Mouse (Mus musculus) left cerebral cortex, adult 9 months (tissue): Measurements from ENCODE around the gene Irak3.
"Not testable (repeated sequence)": the region's sequence is repeated elsewhere in the genome, so short reads cannot be mapped to it uniquely, and the experiment has no call there.

Source experiments
- DNase-seq, 2 experiments: peaks; one replicate each; pipeline ENCODE4 v3.0.0; 2022; ENCODE audit warnings: low spot score in 2 of 2

Irak3 gene

DNA sequence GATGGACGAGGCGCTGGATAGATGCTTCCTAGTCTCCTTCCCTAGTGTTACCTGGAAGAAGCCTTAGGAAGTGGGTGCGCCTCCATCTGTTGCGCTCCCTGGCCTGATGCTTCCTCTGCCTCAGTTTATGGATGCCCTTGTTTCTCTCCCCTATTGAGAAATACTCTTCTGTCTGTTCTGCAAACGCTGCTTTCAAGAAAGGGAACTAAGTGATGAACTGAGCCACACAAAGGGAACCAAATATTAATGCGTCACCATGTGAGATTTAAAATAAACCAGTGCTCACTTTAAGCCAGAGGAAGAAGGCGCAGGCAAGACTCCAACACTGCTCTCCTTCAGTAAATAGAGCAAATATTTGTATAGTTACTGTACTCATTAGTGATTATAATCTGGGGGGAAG lies 38.4 kb downstream of the Irak3 start:
- DNase-seq = no peak

DNA sequence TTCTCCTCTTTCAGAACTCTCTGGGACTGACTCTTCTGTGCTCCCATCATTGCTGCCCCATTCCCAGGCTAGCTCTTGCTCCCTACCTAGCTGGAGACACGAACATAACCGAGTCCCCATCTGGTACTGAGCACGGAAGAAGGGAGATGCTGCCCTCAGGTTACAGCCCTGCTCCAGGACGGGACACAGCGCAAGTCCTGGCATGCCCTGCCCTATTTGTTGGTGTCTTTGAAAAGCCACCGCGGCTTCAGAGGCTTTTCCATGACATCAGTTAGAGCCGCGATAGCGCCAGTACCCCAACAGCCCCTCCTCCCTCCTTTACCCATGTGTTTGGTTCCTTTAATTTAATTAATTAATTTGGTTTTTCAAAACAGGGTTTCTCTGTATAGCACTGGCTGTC lies 39.1 kb downstream of the Irak3 start:
- no peak for DNase-seq

DNA sequence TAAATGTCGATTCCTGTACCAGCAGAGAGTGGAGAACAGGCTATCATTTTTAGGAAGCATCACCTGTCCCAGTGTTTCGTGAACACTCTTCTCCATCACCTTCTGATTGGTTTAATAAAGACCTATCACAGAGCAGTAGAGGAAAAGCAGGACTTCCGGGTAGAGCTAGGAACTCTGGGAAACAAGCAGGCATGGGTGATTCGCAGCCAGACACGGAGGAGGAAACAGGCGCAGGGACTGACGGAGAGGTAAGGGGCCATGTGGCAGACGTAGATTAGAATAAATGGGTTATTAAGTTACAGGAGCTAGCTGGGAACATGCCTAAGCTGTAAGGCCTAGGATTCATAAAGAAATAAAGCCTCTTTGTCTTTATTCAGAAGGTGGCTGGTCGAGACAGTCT lies 41.4 kb downstream of the Irak3 start:
- no peak for DNase-seq

DNA sequence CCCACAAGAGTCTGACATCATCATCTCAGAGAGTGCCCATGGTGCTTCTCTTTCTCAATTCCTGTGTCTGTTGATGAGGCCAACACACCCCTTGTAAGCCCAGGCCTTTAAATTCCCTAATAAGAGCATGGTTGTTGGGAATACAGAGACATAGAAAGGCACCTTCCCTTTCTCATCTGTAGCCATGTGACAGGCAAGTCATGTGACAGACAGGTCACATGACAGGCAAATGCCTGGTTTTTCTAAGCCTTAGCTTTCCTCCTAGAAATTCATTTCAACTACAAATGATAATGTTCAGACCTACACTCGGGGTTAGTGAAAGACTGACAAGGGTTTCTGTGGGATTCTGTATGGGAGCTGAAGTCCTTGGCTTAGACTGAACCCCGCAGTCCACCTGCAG lies 48.0 kb downstream of the Irak3 start:
- no peak for DNase-seq

DNA sequence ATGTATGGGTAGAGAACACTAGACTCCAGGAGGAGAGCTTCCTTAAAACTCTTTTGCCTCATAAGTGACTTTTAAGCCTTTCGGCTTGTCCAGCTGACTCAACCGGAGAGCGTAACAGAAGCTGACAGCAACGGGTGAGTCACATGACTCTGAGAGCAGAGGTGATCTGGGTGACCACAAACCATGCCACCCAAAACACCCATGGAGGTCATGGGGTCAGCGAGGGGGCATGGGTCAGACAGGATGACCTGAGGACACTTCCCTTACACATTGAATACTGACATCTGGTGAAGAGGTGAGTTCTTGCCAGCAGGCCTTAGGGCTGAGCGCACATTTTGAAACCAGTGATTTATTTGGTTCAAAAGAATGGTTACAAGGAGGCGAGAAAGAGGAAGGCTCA lies 50.3 kb downstream of the Irak3 start:
- DNase-seq = no peak

DNA sequence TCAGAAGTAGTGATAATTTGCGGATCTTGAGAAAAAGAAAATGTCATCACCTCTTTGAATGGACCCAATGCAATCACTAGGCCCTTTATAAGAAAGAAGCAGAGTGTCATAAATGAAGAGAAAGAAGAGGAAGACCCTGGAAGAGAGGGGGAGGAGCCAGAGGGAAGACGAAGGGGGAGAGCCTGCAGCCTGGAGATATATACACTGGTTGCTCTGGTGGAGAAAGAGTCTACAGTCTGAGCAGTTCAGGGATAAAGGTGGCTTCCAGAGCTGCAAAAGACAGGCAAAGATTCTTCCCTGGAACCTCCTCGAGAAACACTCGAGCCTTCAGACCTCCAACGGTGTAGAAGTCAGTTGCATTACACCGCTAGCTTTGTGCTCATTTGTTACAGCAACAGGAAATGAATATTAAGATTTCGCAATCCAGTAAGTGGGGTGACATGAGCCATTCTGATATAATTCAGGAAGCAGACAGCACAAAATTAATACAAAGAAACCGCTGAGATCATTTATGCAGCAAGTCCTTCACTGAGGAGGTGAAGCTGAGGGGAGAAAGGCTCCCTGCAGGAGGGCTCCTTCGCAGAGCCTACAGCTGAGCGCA lies 60.9 kb downstream of the Irak3 start:
- DNase-seq = no peak

DNA sequence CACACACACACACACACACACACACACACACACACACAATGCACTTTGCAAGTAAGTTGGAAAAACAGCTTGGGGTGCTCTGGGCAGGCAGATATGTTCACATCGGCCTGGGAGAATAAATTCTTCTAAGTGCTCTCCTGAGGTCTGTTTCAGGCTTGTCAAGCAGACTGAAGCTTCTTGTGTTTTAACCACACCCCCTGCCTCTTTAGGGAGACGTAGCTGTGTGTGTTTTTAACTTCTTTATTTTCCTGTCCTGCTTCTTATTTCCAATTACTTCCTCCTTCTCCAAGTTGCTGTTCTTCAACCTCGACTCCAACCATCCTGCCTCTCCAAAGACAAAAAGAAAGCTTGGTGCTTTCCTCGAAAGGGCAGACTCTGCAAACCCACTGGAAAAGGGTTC lies 61.7 kb downstream of the Irak3 start:
- DNase-seq = no peak

DNA sequence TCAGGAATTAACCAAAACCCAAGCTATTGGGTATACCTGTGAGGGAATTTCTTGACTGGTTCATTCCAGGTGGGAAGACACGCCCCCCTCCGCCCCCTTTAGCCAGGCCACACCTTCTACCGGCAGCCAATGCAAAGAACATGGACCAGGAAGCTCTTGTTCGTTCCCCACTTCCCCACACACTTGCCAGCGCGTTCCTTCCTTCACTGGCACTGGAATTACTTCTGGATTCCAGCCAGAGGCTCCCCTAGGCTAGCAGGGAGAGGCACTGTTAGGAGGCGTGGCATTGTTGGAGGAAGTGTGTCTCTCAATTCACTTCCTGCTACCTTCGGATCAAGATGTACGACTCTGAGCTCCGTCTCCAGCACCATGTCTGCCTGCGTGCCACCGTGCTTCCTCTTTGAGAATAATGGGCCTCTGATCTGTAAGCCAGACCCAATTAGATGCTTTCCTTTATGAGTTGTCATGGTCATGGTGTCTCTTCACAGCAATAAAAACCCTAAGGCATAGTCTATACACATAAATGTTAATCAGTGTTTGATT lies 65.8 kb downstream of the Irak3 start:
- DNase-seq = no peak

DNA sequence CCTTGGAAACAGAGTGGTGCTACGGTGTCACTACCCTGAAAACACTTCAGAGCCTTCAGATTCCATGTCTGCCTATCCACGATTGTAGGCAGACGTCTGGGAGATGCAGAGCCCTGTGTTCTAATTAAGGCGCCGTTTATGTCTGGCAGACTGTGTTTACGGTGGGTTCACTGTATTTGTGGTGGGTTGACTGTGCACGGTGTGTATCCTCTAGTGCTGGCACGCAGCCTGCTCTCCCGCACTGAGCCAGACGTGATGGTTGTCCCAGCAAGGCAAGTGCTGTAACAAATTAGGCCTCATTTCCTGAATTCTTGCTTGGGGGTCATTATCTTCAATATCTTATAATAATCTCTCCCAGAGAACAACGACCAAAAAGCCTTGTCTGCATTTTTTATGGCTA lies 68.2 kb downstream of the Irak3 start:
- no peak for DNase-seq

DNA sequence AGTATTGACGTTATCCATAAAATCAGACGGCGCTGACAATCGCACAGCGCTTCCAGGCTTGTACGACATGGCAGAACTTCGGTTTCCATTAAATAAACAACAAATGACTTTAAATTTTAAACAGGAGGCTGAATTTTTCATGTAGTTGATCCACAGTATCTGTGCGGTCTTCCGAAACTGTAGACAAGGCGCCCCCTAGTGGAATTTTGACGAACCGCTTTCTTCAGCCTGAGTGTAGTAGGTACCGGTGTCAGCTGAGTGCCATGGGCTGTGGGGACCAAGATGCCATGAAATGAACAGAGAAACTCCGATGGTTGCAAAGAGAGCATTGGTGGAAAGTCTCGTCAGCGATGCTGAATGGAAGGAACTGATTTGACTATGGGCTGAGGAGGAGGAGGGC lies 71.3 kb downstream of the Irak3 start:
- DNase-seq = peak in 1 of 2 experiments; percentile 66

DNA sequence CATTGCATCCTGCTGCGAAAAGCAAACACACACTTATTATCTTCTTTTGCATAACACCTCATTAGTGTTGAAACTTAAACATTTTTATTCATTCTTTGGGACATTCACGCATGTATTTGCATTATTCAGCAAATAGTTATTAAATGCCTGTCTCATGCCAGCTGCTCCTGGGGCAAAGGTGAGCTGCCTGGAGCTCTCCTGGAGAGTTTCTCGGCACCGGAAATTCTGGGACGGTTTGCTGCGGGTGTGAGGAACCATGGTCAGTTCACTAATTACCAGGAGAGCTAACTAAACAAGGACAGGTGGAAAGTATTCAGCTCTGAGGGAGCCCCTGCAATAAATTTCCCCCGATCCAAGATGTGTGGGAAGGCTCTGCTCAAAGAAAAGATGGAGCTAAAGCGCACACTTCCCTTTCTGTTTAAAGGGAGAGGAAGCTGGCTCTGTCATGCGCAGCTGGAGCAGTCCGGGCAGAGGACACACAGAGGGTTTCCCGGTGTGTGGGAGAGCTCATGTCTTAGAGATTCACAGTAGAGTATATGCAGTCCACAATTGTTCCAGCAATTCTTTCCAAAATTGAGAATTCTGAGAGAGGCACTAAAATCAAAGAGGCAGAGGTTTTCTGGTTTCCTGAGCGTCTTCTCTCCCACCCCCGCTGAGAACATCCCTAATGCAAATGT lies 73.2 kb downstream of the Irak3 start:
- DNase-seq = no peak

DNA sequence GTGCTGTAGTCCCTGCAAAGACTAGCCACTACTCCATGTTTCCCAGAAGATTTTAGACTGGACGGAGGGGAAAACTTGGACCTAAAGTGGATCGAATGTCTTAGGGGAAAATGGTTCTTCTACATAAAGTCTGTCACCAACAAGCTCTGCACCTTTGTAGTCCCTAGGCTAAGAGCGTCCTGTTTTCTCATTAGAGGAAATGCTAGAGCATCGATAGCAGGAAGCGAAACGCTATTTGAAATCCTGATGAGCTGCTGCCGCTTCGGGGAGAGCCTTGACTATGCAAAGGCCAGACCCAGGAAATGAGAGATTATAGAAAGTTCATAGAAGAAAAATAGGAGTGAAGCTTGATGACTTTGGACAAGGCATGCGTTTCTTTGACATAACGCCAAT lies 76.5 kb downstream of the Irak3 start:
- no peak for DNase-seq

DNA sequence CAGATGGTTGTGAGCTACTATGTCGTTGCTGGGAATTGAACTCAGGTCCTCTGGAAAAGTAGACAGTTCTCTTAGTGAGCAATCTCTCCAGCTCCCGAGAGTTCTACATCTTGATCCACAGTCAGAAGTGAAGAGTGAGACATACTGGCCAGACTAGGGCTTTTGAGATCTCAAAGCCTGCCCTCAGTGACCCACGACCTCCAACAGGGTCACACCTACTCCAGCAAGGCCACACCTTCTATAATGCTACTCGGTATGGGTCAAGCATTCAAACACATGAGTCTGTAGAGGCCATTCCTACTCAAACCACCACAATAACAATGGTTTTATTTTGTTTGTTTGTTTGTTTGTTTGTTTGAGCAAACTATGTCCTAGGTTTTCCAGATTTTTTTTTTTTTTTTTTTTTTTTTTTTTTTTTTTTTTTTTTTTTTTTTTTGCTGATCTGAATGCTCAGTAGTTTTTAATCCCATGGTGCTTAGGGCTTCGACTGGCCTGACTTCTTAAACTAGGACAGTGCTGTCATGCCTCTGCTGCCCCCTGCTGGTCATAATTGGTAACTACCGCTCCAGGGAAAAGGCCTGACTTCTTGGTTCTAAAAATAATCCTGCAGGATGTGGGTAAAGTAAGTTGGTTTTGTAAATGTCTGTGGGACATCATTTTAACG lies 77.0 kb downstream of the Irak3 start:
- DNase-seq = peak; percentile 22 to 88

DNA sequence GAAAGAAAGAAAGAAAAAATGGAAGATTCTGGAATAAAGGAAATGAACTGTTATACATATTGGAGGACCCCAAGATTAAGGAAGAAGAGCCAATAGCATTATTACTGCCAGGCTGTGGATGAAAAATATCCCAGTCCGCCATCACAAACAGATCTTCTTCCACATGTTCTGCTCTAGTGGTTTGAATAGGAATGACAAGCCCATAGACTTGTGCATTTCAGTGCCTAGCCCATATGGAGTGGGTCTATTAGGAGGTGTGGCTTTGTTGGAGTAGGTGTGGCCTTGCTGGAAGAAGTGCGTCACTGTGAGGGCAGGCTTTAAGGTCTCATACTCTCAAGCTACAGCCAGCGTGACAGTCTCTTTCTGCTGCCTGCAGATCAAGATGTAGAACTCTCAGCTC lies 78.2 kb downstream of the Irak3 start:
- no peak for DNase-seq

DNA sequence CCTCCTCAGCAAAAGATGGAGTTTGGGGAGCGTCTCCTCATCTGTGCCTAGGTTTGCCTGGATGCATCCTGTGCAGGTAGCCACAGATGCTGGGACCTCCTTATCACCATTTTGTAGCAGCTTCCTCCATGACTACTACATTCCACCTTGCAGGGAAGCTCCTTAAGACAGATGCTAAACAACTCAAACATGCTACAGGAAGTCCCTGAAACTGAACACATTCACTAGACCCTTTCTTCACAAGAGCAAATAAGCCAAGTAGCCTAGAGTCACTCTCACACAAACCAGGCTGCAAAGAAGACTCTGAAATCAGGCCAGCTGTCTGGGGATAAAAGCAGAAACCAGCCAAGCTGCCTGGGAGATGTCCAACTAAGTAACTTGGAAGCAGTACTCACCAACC lies 86.7 kb downstream of the Irak3 start:
- no peak for DNase-seq

DNA sequence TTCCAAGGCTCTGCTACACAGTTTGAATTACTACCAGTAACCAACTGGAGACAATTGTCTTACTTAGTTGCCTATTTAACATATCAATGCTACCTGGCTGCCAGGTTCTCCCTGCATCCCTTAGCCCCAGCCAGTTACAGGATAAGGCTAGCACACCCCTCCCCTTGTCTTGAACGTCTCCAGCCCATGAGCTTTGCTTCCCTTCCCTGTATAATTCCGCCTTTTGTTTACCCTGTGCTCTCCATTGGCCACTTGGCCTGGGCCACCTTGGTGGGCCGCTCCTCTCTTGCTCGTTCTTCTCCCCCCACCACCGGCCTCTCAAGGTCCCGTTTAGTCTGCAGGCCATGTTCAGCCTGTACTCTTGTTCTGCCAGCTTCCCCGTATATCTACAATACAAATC lies 87.4 kb downstream of the Irak3 start:
- no peak for DNase-seq

DNA sequence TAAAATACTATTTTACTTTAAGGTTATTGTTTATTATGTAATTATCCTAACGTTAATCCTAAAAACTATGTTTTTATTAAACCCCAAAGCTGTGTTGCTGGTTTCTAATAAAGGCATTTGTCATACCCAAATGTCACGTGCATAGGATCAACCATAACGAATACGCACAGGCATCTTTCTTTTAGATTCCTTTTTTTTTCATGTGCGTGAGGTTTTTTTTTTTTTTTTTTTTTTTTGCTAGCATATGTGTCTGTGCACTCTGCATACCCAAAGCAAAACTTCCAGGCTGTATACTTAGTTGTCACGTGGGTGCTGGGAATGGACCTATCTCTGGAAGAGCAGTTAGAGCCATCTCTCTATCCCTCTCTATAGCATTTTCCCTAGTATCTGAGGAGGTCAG lies 88.0 kb downstream of the Irak3 start:
- no peak for DNase-seq

DNA sequence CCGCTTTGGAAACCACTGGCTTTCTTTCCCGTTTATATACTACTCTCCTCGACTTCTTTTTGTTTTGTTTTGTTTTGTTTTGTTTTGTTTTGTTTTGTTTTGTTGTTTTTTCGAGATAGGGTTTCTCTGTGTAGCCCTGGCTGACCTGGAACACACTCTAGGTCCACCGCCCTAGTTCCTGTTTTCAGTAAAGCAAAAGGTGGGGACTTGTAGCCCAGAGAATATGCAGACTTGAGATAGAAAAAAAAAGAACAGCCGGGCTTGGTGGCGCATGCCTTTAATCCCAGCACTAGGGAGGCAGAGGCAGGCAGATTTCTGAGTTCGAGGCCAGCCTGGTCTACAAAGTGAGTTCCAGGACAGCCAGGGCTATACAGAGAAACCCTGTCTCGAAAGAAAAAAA lies 88.4 kb downstream of the Irak3 start:
- DNase-seq = not testable (repeated sequence)

DNA sequence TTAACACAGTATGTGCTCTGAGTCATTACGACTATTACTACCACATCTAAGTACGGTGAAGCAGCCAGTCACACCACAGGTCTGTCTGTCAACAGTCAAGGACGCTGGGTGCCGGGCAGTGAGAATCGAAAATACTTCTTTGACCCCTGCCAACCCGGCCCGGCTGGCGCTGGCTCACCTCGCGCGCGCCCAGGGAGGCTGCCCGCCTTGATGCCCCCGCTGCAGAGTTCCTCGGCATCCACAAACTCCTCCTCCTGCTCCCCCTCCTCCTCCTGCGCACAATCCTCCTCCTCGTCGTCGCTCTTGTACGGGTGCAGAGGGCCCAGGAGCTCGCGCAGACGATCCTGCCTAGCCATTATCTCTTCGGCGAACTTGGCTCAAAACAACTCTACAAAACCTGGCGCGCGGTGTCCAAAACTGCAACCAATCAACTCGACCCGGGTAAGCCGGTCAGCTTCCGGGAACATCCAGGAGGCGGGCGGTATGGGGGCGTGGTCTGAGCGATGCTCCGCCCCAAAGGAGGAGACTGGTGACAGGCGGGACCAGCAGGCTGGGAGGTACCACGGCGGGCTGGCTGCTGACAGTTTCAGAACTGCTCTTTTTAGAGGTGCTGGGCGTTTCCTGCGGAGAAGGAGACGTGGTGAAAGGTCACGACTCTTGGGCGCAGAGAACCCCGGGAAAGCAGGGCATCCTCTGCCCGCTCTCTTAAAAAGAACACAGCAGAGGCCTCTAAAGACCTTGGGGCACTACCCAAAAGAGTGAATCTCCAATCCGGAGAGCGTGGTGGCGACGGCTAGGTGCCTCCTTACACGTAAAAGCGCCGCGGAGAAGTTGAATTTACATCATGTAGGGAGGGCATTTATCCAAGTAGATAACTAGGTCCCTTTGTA lies 89.2 kb downstream of the Irak3 start, which contains the start of gene Helb:
TSS of gene Helb (minus strand) at position 481 of the 890 bp plus-strand sequence.
- DNase-seq = peak; percentile 85 to 96

DNA sequence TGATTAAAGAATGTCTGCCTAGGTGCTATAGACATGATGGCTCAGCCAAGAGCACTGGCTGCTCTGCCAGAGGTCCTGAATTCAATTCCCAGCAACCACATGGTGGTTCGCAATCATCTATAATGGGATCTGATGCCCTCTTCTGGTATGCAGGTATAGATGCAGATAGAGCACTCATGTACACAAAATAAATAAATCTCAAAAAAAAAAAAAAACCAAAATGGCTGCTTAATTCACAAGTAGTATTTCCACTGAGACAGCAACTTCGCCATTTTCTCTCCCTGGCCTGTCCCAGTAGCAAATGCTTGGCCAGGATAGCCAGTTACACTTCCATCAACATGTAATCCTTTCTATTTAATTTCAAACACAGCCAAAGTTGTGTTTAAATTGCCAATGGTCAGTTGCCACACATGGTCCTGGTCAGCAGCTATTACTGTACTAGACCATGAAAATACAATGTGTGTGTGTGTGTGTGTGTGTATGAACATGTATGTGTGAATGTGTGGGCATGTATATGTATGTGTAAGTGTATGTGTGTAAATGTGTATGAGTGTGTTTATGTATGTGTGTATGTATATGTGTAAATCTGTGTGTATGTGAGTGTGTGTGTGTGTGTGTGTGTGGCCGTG lies 90.1 kb downstream of the Irak3 start:
- no peak for DNase-seq

DNA sequence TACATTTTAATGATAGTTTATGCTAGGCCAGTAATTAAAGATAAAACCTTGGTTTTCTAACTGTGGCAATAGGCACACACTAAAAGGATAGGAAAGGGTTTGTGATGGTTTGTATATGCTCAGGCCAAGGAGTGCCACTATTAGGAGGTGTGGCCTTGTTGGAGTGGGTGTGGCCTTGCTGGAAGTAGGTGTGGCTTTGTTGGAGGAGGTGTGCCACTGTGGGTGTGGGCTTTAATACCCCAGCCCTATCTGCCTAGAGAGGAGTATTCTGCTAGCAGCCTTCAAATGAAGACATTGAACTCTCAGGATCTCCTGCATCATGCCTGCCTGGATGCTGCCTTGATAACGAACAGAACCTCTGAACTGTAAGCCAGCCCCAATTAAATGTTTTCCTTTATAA lies 101.1 kb downstream of the Irak3 start:
- no peak for DNase-seq

DNA sequence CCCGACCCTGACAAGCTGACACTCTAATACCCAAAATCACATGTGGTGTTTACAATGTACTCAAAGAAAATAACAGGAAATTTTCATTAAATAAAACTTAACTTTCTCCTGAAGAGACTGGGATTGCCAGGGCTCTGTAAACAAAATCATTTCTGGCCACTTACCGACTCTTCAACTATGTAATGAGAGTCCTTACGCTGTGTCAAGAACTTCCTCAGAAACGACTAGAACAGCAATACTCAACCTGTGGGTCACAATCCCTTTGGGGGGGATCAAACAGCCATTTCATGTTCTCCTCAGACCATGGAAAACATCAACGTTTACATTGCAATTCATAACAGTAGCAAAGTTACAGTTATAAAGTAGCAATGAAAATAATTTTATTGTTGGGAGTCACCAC lies 104.4 kb downstream of the Irak3 start:
- no peak for DNase-seq
